Mouse (Mus musculus) midbrain, embryonic 14.5 days (tissue): ENCODE measurements at regions not wholly inside any gene's neighbourhood (a gene's known extent, or its start where the extent isn't known, plus 50 kb on each side); places are given as distances from the start of the nearest gene placed in this dataset.
A peak's percentile ranks its signal among the peaks of the same experiment; 100 is the strongest.

Experiments
- ATAC-seq: fragments of 200-750 bp; cut with Nextera tagmentation; 2 replicates; pipeline ENCODE4 v1.8.0; 2017; ENCODE audit warnings: moderate number of reproducible peaks, moderate library complexity; ENCODE audit not compliant: low FRiP score, low TSS enrichment
- DNase-seq: peaks from one replicate; pipeline ENCODE4 v3.0.0-alpha.2; 2015
- H3K27ac ChIP-seq: fragments of 300-500 bp; sonication (generic); replicated peaks from 2 replicates; pipeline ENCODE4 v1.5.1; 2014; ENCODE audit warnings: mild to moderate bottlenecking, low read depth, low read length, moderate library complexity
- H3K27me3 ChIP-seq: fragments of 300-500 bp; sonication (generic); 2 replicates; pipeline ENCODE4 v1.6.1; 2014; ENCODE audit warnings: low read length, control low read depth, mixed read lengths; ENCODE audit not compliant: control insufficient read depth, insufficient read depth
- H3K36me3 ChIP-seq: fragments of 300-500 bp; sonication (generic); 2 replicates; pipeline ENCODE4 v1.6.1; 2014; ENCODE audit warnings: low read length, control low read depth; ENCODE audit not compliant: control insufficient read depth, insufficient read depth
- H3K4me1 ChIP-seq: fragments of 300-500 bp; sonication (generic); 2 replicates; pipeline ENCODE4 v1.6.1; 2014; ENCODE audit warnings: mild to moderate bottlenecking, antibody characterized with exemption, low read length, control low read depth; ENCODE audit not compliant: control insufficient read depth, insufficient read depth
- H3K4me2 ChIP-seq: fragments of 300-500 bp; sonication (generic); 2 replicates; pipeline ENCODE4 v1.6.1; 2014; ENCODE audit warnings: mild to moderate bottlenecking, low read length, moderate library complexity
- H3K4me3 ChIP-seq: fragments of 300-500 bp; sonication (generic); replicated peaks from 2 replicates; pipeline ENCODE4 v1.5.1; 2014; ENCODE audit warnings: low read depth, low read length
- H3K9ac ChIP-seq: fragments of 300-500 bp; sonication (generic); replicated peaks from 2 replicates; pipeline ENCODE4 v1.6.1; 2014; ENCODE audit warnings: mild to moderate bottlenecking, low read length, moderate library complexity
- H3K9me3 ChIP-seq: fragments of 300-500 bp; sonication (generic); 2 replicates; pipeline ENCODE4 v1.6.1; 2016; ENCODE audit warnings: low read length, control low read depth, mixed read lengths; ENCODE audit not compliant: control insufficient read depth
- WGBS: fragments of 180-500 bp; shearing (Covaris S2); extraction: QIAGEN DNeasy Blood & Tissue Kit; methylation state at CpG from one replicate; pipeline ENCODE4 v1.1.7; 2014; 5-methylcytosine and 5-hydroxymethylcytosine counted together

- Histone ChIP-seq H3K9me3 (0 out of 2 replicates have a peak, but pooled peaks cover 2% of the 10 kb centered on the region), H3K27me3 (no peaks in the 10 kb centered on the region), H3K4me1 (peaks cover 11% of the 10 kb centered on the region), H3K9ac (no peak overlapping the region), H3K27ac (no peak overlapping the region), H3K4me2 (no peak overlapping the region), H3K4me3 (no peak overlapping the region), H3K36me3 (no peaks in the 10 kb centered on the region)
- ATAC-seq (no peak), DNase-seq (no peak)
- whole genome bisulfite sequencing = 78% methylated on average over 4 of the region's 4 CpGs
These were observed 202.2 kb downstream of the Sipa1l2 start for GRCm38 (mm10) chr8:125367374-125367773.

GRCm38 (mm10) chr8:125365004-125365403 is 204.6 kb downstream of the Sipa1l2 start:
- Histone ChIP-seq H3K36me3 (no peaks in the 10 kb centered on the region), H3K27ac (no peak overlapping the region), H3K4me2 (no peak overlapping the region), H3K9ac (no peak overlapping the region), H3K4me3 (no peak overlapping the region), H3K9me3 (peaks cover 10% of the 10 kb centered on the region; the same call in 1 of the 2 replicates), H3K4me1 (peaks cover 6% of the 10 kb centered on the region), H3K27me3 (no peaks in the 10 kb centered on the region)
- ATAC-seq (no peak), DNase-seq (no peak)
- 90% methylated on average over 5 of the region's 5 CpGs for WGBS

- no peak overlapping the region for H3K27ac ChIP-seq
- H3K9me3 ChIP-seq = peaks cover 15% of the 10 kb centered on the region; the same call in 1 of the 2 replicates
- ATAC-seq = no peak
- 90% methylated on average over 2 of the region's 2 CpGs for WGBS
- peaks cover 13% of the 10 kb centered on the region for H3K4me1 ChIP-seq
- H3K27me3 ChIP-seq = no peaks in the 10 kb centered on the region; the same call in 1 of the 2 replicates
- H3K9ac ChIP-seq = no peak overlapping the region
- no peak overlapping the region for H3K4me2 ChIP-seq
- H3K4me3 ChIP-seq = no peak overlapping the region
- no peak for DNase-seq
- no peaks in the 10 kb centered on the region for H3K36me3 ChIP-seq
These were observed 210.2 kb downstream of the Sipa1l2 start for GRCm38 (mm10) chr8:125359456-125359855.

- DNase-seq (no peak), ATAC-seq (no peak)
- Histone ChIP-seq H3K4me2 (no peak overlapping the region), H3K27me3 (no peaks in the 10 kb centered on the region; the same call in none of the 2 replicates), H3K27ac (no peak overlapping the region), H3K9ac (no peak overlapping the region), H3K4me3 (no peak overlapping the region), H3K4me1 (peaks cover 19% of the 10 kb centered on the region), H3K36me3 (no peaks in the 10 kb centered on the region), H3K9me3 (peaks cover 15% of the 10 kb centered on the region; the same call in 1 of the 2 replicates)
- WGBS = 86% methylated on average over 3 of the region's 3 CpGs
These were observed 211.8 kb downstream of the Sipa1l2 start for GRCm38 (mm10) chr8:125357759-125358158.

- H3K36me3 ChIP-seq = no peaks in the 10 kb centered on the region
- no peak overlapping the region for H3K27ac ChIP-seq
- ATAC-seq (no peak), DNase-seq (no peak)
- 31% methylated on average over 7 of the region's 7 CpGs for WGBS
- H3K9ac ChIP-seq = no peak overlapping the region
- peaks cover 12% of the 10 kb centered on the region for H3K27me3 ChIP-seq
- H3K4me2 ChIP-seq = no peak overlapping the region
- H3K9me3 ChIP-seq = peaks cover 6% of the 10 kb centered on the region; the same call in 1 of the 2 replicates
- no peak overlapping the region for H3K4me3 ChIP-seq
- H3K4me1 ChIP-seq = peaks cover 19% of the 10 kb centered on the region
These were observed 214.5 kb downstream of the Sipa1l2 start for GRCm38 (mm10) chr8:125355059-125355509.

GRCm38 (mm10) chr8:125352276-125352675 is 217.3 kb downstream of the Sipa1l2 start:
- DNase-seq (no peak), ATAC-seq (no peak)
- 32% methylated on average over 3 of the region's 3 CpGs for WGBS
- Histone ChIP-seq H3K4me1 (peaks cover 26% of the 10 kb centered on the region), H3K27ac (no peak overlapping the region), H3K9me3 (no peaks in the 10 kb centered on the region), H3K4me2 (no peak overlapping the region), H3K4me3 (no peak overlapping the region), H3K27me3 (peaks cover 14% of the 10 kb centered on the region), H3K9ac (no peak overlapping the region), H3K36me3 (no peaks in the 10 kb centered on the region)

GRCm38 (mm10) chr8:125351486-125352032 is 218.0 kb downstream of the Sipa1l2 start:
- Histone ChIP-seq H3K4me1 (peaks cover 26% of the 10 kb centered on the region), H3K27me3 (peaks cover 18% of the 10 kb centered on the region), H3K27ac (no peak overlapping the region), H3K4me3 (no peak overlapping the region), H3K9ac (no peak overlapping the region), H3K4me2 (no peak overlapping the region), H3K36me3 (no peaks in the 10 kb centered on the region), H3K9me3 (no peaks in the 10 kb centered on the region)
- ATAC-seq = no peak
- WGBS = 77% methylated on average over 8 of the region's 8 CpGs
- DNase-seq = no peak

GRCm38 (mm10) chr8:125349290-125350025 is 220.2 kb downstream of the Sipa1l2 start:
- ATAC-seq (peak; percentile 78), DNase-seq (peak; percentile 86)
- Histone ChIP-seq H3K27me3 (peaks cover 22% of the 10 kb centered on the region), H3K9ac (no peak overlapping the region), H3K4me1 (peaks cover 13% of the 10 kb centered on the region), H3K36me3 (no peaks in the 10 kb centered on the region), H3K4me3 (no peak overlapping the region), H3K9me3 (no peaks in the 10 kb centered on the region), H3K4me2 (no peak overlapping the region), H3K27ac (no peak overlapping the region)
- WGBS = 15% methylated on average over 7 of the region's 7 CpGs

- H3K4me3 ChIP-seq = no peak overlapping the region
- H3K27me3 ChIP-seq = peaks cover 34% of the 10 kb centered on the region; the same call in 1 of the 2 replicates
- WGBS = 80% methylated on average over 8 of the region's 8 CpGs
- no peak for DNase-seq
- ATAC-seq = no peak
- H3K4me1 ChIP-seq = peaks cover 13% of the 10 kb centered on the region
- H3K27ac ChIP-seq = no peak overlapping the region
- no peak overlapping the region for H3K9ac ChIP-seq
- H3K36me3 ChIP-seq = no peaks in the 10 kb centered on the region
- no peaks in the 10 kb centered on the region for H3K9me3 ChIP-seq
- H3K4me2 ChIP-seq = no peak overlapping the region
These were observed 223.4 kb downstream of the Sipa1l2 start for GRCm38 (mm10) chr8:125346182-125346581.
